Mouse (Mus musculus) olfactory bulb, adult 2 months (tissue): ENCODE measurements around the gene Krt72. TPM values are rescaled to one million over a fixed set of nuclear protein-coding genes. Genes with fewer than 3 reads are reported as not detected.

ENCODE experiments used
- H3K27ac ChIP-seq: fragments of 200-500 bp; 2 replicates; pipeline ENCODE4 v1.5.1; 2012; ENCODE audit warnings: low read depth, low read length; ENCODE audit not compliant: insufficient read depth
- H3K4me1 ChIP-seq: fragments of 200-500 bp; 2 replicates; pipeline ENCODE4 v1.6.1; 2012; ENCODE audit warnings: low read length; ENCODE audit not compliant: control insufficient read depth, insufficient read depth
- H3K4me3 ChIP-seq: fragments of 200-500 bp; 2 replicates; pipeline ENCODE4 v1.5.1; 2012; ENCODE audit warnings: mild to moderate bottlenecking, low read depth, low read length, moderate library complexity; ENCODE audit not compliant: insufficient read depth
- CTCF ChIP-seq: fragments of 200-500 bp; IDR thresholded peaks from 2 replicates; pipeline ENCODE4 v1.5.1; 2012; ENCODE audit warnings: low read depth, mild to moderate bottlenecking, low read length, moderate library complexity; ENCODE audit not compliant: insufficient read depth
- POLR2A ChIP-seq: fragments of 200-500 bp; IDR thresholded peaks from 2 replicates; pipeline ENCODE4 v1.6.1; 2012; ENCODE audit warnings: mild to moderate bottlenecking, low read depth, low read length, moderate library complexity; ENCODE audit not compliant: insufficient read depth
- WGBS: fragments of 180-500 bp; shearing (Covaris S2); methylation state at CpG from one replicate; pipeline ENCODE4 v1.1.7; 2018; 5-methylcytosine and 5-hydroxymethylcytosine counted together
- polyA plus RNA-seq: library from polyadenylated mRNA; stranded (reverse); fragments of >200 nt; gene quantifications from 2 replicates; pipeline ENCODE4 v1.2.4, GENCODE M21; 2012; ENCODE audit warnings: low replicate concordance; ENCODE audit not compliant: missing spikeins, insufficient read depth, insufficient read length

The Krt72 gene
- polyA plus RNA-seq: not detected in 2 replicates

DNA sequence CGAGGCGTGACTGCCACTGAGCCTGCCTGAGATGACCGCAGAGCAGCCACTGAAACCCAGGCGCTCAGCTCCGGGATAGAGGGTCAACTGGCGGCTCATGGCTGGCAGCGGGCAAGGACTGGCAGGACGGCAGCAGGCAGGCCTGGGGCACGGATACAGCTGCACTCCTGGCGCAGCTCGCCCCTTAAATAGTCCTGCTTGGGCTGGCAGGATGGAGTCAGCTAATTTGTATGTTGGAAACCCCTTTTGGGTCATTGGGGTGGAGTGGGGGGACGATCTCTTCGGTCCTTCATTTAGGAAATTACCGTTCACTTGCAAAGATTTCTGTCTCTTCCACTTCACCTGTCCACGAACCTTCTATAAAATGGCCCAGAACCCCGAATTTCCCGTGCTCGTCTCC is at the start of gene Krt72:
TSS of gene Krt72 (minus strand) at position 101 of the 400 bp plus-strand sequence.
- 91% methylated on average over 18 of the region's 18 CpGs for WGBS
- Histone ChIP-seq H3K27ac (no peak within 1 kb of the TSS), H3K4me3 (no peak within 1 kb of the TSS), H3K4me1 (no peaks in the 10 kb centered on the region; the same call in 1 of the 2 replicates)
- no peak for TF ChIP-seq CTCF
- no peak for TF ChIP-seq POLR2A

DNA sequence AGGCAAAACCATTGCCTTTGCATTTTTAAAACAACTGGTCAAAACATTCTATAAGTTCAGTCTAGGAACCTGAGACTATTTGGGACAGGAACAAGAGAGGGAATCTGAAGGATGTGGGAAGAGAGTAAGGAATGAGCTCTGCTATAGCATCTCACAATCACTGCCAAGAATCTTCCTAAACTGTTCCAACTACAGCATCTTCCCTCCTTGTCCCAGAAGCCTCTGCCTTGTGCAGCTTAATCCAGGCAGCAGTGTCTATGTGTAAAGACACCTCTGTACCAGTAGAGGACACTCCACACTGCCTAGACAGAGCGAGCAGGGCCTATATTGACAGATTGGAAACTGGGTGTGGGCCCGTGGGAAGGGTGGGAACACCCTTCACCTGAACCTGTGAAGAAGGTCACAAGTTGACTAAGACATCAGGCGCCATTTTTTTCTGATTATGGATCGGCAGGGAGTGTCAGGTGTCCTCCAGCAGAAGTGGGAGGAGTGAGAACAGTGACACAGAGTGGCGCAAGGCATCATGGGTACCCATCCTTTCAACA is 48.6 kb upstream of the Krt72 start:
- Histone ChIP-seq H3K4me1 (no peaks in the 10 kb centered on the region), H3K27ac (no peak overlapping the region), H3K4me3 (no peak overlapping the region)
- TF ChIP-seq POLR2A (no peak), CTCF (no peak)
- WGBS: 73% methylated on average over 5 of the region's 5 CpGs

DNA sequence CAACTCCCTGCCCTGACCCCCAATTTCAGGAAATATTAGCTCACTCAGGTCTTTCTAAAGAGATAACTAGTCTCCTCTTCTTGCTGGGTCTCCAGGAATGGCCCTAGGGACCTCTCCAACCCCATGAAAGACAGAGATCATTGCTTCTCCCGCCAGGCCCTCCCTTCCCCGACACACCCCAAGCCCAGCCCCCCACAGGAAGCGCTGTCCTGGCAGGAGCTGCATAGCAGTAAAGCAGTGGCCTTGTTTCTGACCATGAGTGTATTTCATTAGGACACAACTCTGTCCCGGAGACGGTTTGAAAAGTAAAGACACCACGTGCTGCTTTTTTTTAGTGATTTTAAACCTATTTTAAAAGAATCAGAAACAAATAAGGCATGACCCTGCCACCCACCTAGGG is 46.9 kb upstream of the Krt72 start:
- Histone ChIP-seq H3K27ac (no peak overlapping the region), H3K4me3 (no peak overlapping the region), H3K4me1 (no peaks in the 10 kb centered on the region)
- WGBS: 66% methylated on average over 6 of the region's 6 CpGs
- TF ChIP-seq CTCF (no peak), POLR2A (no peak)

DNA sequence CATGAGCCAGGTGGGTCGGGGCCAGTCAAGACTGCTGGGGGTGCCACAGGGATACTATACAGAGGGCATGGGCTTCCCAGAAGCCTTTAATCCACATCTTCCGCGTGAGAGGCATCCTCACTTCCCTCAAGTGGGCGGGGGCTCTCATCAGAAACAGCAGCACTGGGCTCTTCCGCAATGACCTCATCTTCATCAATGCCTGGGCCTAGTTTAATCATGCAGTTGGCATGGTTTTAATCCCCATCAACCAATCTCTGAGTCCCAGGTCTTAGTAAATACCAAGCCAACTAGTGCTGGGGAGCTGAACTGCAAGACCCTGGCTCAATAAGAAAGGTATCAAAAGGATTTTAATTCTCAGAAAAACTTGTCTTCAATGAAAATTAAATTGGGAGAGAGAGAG is 43.2 kb upstream of the Krt72 start:
- Histone ChIP-seq H3K4me1 (no peaks in the 10 kb centered on the region), H3K27ac (no peak overlapping the region), H3K4me3 (no peak overlapping the region)
- WGBS: 74% methylated on average over 5 of the region's 5 CpGs
- TF ChIP-seq POLR2A (no peak), CTCF (no peak)

DNA sequence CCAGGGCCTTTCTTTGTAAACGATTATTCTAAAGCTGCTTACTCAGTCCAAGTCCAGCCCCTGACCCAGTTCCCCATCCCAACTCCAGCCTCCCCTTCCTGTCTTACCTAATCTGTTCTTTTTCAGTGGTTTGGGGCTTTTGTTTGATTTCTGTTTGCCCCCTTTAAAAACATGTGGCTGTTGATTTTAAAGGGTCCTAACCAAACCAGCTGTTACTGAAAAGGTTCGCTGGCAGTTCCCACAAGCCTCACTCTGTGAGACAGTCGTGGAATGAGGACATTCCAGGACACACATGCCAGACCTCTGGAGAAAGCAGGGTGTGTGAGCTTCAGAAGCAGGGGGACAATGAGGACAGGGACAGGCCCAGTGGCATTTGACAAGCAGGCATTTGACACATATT is 35.5 kb upstream of the Krt72 start:
- Histone ChIP-seq H3K27ac (no peak overlapping the region), H3K4me1 (no peaks in the 10 kb centered on the region), H3K4me3 (no peak overlapping the region)
- WGBS: 41% methylated on average over 3 of the region's 3 CpGs
- TF ChIP-seq POLR2A: no peak
- TF ChIP-seq CTCF: no peak

DNA sequence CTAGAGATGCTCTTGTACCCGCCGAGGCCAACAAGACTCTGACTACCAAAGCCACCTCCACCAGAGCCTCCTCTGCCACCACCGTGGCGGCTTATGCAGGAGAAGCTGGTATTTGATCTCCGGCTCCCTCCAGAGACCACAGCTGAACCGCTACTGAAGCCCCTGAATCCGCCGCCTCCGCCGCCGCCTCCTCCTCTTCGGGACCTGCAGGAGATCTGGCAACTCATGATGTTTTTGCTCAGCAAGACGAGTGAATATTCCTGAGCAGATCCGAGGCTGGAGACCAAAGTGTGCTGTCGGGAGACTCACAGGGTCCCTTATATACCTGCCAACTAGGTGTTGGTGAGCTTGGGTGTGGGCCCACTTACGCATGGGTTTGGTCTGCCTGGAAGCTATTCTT is 31.6 kb upstream of the Krt72 start, which contains the start of gene Krt2:
TSS of gene Krt2 (minus strand) at position 295 of the 400 bp plus-strand sequence.
- WGBS: 88% methylated on average over 16 of the region's 16 CpGs
- Histone ChIP-seq H3K4me1 (no peaks in the 10 kb centered on the region), H3K4me3 (no peak within 1 kb of the TSS), H3K27ac (no peak within 1 kb of the TSS)
- TF ChIP-seq POLR2A (no peak), CTCF (no peak)

DNA sequence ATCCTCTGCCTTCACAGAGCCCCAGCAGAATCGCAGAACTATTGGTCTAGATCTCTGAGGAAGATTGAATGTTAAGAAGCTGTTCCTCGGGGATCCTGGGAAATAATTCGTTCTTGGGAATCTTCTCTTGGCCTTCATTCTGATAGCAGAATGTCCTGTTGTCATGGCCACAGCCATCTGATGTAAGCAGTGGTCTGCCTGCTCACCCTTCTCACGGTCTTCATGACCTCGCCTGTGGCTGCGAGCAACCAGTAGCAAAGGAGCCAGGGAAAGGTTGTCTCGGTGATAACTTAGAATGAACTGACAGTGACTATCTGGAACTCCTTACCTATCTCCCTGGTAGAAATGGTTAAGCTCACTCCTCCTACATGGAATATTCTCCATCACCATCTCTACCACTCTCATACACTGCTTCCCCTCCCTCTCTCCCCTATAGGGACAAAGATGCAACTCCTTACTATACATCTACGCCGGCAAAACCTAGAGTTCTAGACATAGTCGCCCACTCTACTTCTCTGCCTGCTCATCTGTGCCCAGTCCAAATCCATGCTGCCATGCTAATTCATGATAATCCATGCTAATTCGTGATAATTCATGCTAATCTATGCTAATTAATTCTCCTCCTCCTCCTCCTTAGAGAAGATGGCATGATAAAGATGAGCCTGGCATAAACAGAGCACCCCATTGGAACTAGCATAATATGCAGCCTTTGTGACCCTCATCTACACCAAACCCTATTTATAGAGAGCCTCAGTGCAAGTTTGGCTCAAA is 17.0 kb upstream of the Krt72 start:
- Histone ChIP-seq H3K4me1 (peaks cover 6% of the 10 kb centered on the region), H3K4me3 (no peak overlapping the region), H3K27ac (no peak overlapping the region)
- WGBS: 72% methylated on average over 11 of the region's 11 CpGs
- no peak for TF ChIP-seq POLR2A
- TF ChIP-seq CTCF: no peak

DNA sequence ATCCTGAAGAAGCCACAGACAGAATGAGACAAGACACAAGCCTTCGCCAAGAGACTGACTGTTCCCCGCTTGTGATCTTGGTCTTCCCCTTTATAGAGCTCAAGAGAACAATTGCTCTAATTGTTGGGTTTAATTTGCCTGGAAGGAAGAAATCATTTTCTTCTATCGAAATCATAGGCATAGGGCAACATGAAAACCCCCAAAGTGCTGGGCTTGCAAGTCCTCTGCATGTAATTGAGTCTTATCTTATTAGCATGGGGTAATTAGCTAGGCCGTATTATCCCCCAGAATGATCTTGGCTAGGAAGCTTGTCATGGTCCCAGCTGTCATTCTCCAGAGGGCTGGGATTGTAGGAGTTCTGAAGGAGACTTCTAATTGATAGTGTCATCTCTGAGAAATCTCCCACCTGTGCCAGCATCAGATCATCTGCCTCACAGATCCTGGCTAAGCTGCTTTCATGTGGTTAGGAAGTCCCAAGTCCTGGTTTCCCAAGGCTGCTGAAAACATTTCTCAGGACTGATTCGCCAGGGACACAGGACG is 16.1 kb upstream of the Krt72 start, which contains the start of gene Krt73:
TSS of gene Krt73 (minus strand) at position 51 of the 540 bp plus-strand sequence.
- WGBS: 57% methylated on average over 6 of the region's 6 CpGs

DNA sequence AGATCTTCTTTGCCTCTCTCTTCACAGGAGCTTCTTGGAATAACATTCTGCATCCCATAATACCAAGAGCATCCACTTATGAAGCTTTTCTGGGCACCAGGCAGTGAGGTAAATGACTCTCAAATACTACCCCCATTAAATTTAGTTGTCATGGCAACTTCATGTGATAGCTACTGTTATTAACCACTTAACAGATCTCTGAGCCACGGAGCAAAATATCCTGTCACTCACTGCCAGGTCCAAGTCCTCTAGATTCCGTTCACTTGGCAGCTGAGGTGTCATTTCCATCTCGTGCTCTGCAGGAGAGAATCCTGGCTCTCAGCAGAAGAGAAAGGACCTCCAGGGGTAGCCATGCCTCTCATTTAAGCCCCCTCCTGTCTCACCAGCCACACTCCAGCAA is 4.6 kb upstream of the Krt72 start:
- H3K4me1 ChIP-seq: no peaks in the 10 kb centered on the region; the same call in 1 of the 2 replicates
- no peak overlapping the region for H3K4me3 ChIP-seq
- no peak overlapping the region for H3K27ac ChIP-seq
- TF ChIP-seq CTCF (no peak), POLR2A (no peak)
- 21% methylated on average over 3 of the region's 3 CpGs for WGBS

More for the DNA sequence above, 16.1 kb upstream of the Krt72 start, which contains the start of gene Krt73:
- H3K27ac ChIP-seq: no peak within 1 kb of the TSS
- TF ChIP-seq CTCF: no peak
- no peak for TF ChIP-seq POLR2A
- H3K4me1 ChIP-seq: peaks cover 7% of the 10 kb centered on the region
- H3K4me3 ChIP-seq: no peak within 1 kb of the TSS
